Mouse (Mus musculus): ENCODE measurements at regions not wholly inside any gene's neighbourhood (a gene's known extent, or its start where the extent isn't known, plus 50 kb on each side); places are given as distances from the start of the nearest gene placed in this dataset.

DNA sequence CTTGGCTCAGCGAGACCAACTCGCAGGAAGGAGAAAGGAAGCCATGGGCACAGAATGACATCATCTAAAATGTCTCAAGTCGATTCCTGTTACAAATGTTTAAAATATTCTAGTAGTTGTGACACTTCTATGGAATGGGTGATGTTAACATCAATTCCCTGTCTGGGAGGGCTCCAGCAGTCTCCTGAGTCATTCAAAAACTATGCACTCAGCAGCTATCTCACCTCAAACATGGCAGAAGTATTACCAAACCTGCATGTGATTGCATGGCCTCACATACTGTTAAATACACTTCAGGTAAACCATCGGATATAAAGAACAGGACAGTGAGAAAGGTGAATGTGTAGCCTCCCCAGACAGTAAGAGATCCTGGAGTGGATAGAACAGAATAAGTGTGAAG, 66.7 kb upstream of the Tnfaip3 start:
- H3K9me3 ChIP-seq (ENCODE audit: control insufficient read depth, low read length), result no peaks in the 10 kb centered on the region

DNA sequence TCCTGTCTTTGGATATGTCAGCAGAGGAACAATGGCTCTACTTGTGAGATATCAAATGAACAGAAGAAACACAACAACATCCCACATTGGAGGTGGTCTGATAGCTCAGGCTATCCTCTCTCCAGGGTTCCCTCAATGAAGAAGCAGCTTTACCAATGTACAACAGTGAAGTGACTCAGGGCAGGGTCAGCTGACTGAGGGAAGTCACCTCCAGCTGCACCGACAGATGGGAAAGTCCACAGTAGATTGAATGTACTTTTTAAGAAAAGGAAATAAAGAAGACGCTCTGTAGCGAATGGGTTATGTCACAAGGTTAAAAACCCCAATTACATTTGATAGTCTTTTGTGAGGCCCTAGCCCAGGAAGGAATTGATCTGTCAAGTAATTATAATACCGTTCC, 62.6 kb upstream of the Tnfaip3 start:
- Histone ChIP-seq H3K9ac (ENCODE audit: low read length) (no peak overlapping the region), H3K4me1 (replicated peaks; ENCODE audit: control insufficient read depth, insufficient read depth, low read length) (no peaks in the 10 kb centered on the region), H3K36me3 (ENCODE audit: control insufficient read depth, insufficient read depth, low read length) (no peaks in the 10 kb centered on the region), H3K4me3 (ENCODE audit: low read length) (no peak overlapping the region), H3K4me2 (ENCODE audit: low read depth, low read length) (no peak overlapping the region), H3K27ac (ENCODE audit: low read length) (no peak overlapping the region), H3K27me3 (ENCODE audit: control insufficient read depth, insufficient read depth, low read depth, low read length) (no peaks in the 10 kb centered on the region), H3K9me3 (ENCODE audit: control insufficient read depth, low read length) (no peaks in the 10 kb centered on the region)
- WGBS, result 82% methylated on average over 4 of the region's 4 CpGs
- no peak for ATAC-seq (ENCODE audit: low read depth)

More for the DNA sequence above, 66.7 kb upstream of the Tnfaip3 start:
- 67% methylated on average over 4 of the region's 4 CpGs for WGBS
- Histone ChIP-seq H3K4me3 (ENCODE audit: low read length) (no peak overlapping the region), H3K4me2 (ENCODE audit: low read depth, low read length) (no peak overlapping the region), H3K4me1 (replicated peaks; ENCODE audit: control insufficient read depth, insufficient read depth, low read length) (no peaks in the 10 kb centered on the region), H3K27me3 (ENCODE audit: control insufficient read depth, insufficient read depth, low read depth, low read length) (no peaks in the 10 kb centered on the region), H3K27ac (ENCODE audit: low read length) (no peak overlapping the region), H3K9ac (ENCODE audit: low read length) (no peak overlapping the region), H3K36me3 (ENCODE audit: control insufficient read depth, insufficient read depth, low read length) (no peaks in the 10 kb centered on the region)
- no peak for ATAC-seq (ENCODE audit: low read depth)

DNA sequence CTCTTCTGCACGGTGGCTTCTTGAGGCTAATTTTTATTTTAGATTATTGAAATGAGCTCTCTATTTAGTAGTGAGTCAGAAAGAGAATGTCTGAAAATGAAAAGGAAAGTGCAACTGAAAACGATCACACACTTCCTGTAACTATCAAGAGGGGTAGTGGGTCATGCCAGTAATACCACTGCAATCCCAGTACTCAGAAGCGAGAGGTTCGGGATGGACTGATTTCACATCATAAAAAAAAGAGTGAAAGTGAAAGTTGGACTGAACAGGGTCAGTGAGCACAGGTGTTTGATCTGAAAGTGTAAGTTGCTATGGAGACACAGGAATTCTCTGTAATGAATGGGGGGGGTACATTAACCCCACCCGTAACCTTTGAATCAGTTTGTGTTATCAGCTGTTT, 52.9 kb upstream of the Tnfaip3 start:
- H3K4me1 ChIP-seq (replicated peaks; ENCODE audit: control insufficient read depth, insufficient read depth, low read length), result no peaks in the 10 kb centered on the region
- no peak for ATAC-seq (ENCODE audit: low read depth)
- no peaks in the 10 kb centered on the region for H3K27me3 ChIP-seq (ENCODE audit: control insufficient read depth, insufficient read depth, low read depth, low read length)
- H3K4me3 ChIP-seq (ENCODE audit: low read length), result no peak overlapping the region
- H3K9ac ChIP-seq (ENCODE audit: low read length), result no peak overlapping the region
- 65% methylated on average over 5 of the region's 5 CpGs for WGBS
- no peaks in the 10 kb centered on the region for H3K36me3 ChIP-seq (ENCODE audit: control insufficient read depth, insufficient read depth, low read length)
- no peak overlapping the region for H3K27ac ChIP-seq (ENCODE audit: low read length)
- H3K9me3 ChIP-seq (ENCODE audit: control insufficient read depth, low read length), result no peaks in the 10 kb centered on the region
- no peak overlapping the region for H3K4me2 ChIP-seq (ENCODE audit: low read depth, low read length)

GRCm38 (mm10) chr10:19067623-19068022, 52.2 kb upstream of the Tnfaip3 start:
- no peaks in the 10 kb centered on the region for H3K27me3 ChIP-seq (ENCODE audit: control insufficient read depth, insufficient read depth, low read depth, low read length)
- 68% methylated on average over 3 of the region's 3 CpGs for WGBS
- no peak overlapping the region for H3K4me2 ChIP-seq (ENCODE audit: low read depth, low read length)
- H3K9ac ChIP-seq (ENCODE audit: low read length), result no peak overlapping the region
- no peaks in the 10 kb centered on the region for H3K9me3 ChIP-seq (ENCODE audit: control insufficient read depth, low read length)
- no peak overlapping the region for H3K27ac ChIP-seq (ENCODE audit: low read length)
- H3K4me3 ChIP-seq (ENCODE audit: low read length), result no peak overlapping the region
- no peaks in the 10 kb centered on the region; the same call in 1 of the 2 replicates for H3K4me1 ChIP-seq (replicated peaks; ENCODE audit: control insufficient read depth, insufficient read depth, low read length)
- no peak for ATAC-seq (ENCODE audit: low read depth)
- H3K36me3 ChIP-seq (ENCODE audit: control insufficient read depth, insufficient read depth, low read length), result no peaks in the 10 kb centered on the region

DNA sequence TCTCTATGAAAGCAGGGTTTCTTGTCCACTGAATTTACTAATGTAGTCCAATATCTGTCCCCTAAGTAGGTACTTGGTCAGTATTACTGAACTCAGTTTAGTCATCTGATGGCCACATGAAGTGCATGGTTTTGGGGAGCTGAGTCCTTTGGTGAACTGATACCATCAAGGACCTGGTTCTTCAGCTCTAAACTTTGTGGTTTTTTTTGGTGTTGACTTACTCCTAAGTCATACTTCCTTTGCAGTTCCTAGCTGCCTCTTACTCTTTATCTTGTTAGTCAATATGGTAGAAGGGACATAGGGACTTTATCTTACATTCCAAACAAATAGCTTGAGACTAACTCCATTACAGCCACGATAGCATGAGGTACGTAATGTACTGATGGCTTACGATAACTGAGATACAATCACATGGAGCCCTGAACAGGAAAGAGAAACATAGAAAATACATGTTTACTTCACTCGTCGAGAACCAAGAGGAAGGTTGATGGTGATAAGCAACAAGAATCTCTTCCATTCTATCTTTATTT, 51.4 kb upstream of the Tnfaip3 start:
- Histone ChIP-seq H3K4me1 (replicated peaks; ENCODE audit: control insufficient read depth, insufficient read depth, low read length) (no peaks in the 10 kb centered on the region; the same call in 1 of the 2 replicates), H3K9me3 (ENCODE audit: control insufficient read depth, low read length) (no peaks in the 10 kb centered on the region), H3K27ac (ENCODE audit: low read length) (no peak overlapping the region), H3K4me3 (ENCODE audit: low read length) (no peak overlapping the region), H3K36me3 (ENCODE audit: control insufficient read depth, insufficient read depth, low read length) (no peaks in the 10 kb centered on the region), H3K27me3 (ENCODE audit: control insufficient read depth, insufficient read depth, low read depth, low read length) (no peaks in the 10 kb centered on the region), H3K9ac (ENCODE audit: low read length) (no peak overlapping the region), H3K4me2 (ENCODE audit: low read depth, low read length) (no peak overlapping the region)
- no peak for ATAC-seq (ENCODE audit: low read depth)
- WGBS, result 81% methylated on average over 5 of the region's 5 CpGs
